Mouse (Mus musculus): ENCODE measurements around the gene Slit1. TPM values are rescaled to one million over a fixed set of nuclear protein-coding genes. Genes with fewer than 3 reads are reported as not detected.

Slit1 gene
- polyA plus RNA-seq, 1 experiment from 2014 or later = 27.9 TPM

DNA sequence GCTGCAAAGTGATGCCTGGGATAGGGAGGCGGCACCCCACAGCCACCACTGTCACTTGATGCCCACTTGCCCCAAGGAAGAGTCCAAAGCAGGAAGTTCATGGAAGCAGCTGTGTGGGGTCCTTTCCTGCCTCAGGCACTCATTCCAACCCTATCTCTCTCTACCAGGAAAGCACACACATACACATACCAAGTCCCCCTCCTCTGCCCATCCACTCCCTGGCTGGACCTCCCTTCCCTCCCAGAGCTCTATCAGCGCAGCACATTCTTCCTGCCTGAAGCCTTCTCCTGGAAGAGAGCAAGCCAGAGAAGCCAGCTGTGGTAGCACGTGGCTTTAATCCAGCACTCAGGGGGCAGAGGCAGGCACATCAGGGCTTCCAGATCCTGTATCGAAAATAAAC is 65.9 kb downstream of the Slit1 start:
- Histone ChIP-seq H3K4me1 (ENCODE audit: control insufficient read depth, insufficient read depth, low read length) (peaks cover 73% of the 10 kb centered on the region), H3K27me3 (ENCODE audit: control insufficient read depth, insufficient read depth, low read length) (no peaks in the 10 kb centered on the region), H3K27ac (replicated peaks; ENCODE audit: low read depth, low read length) (no peak overlapping the region), H3K9me3 (ENCODE audit: control insufficient read depth, low read length) (no peaks in the 10 kb centered on the region), H3K4me3 (replicated peaks; ENCODE audit: low read depth, low read length) (no peak overlapping the region), H3K4me2 (ENCODE audit: low read length) (no peak overlapping the region), H3K36me3 (ENCODE audit: control insufficient read depth, insufficient read depth, low read length) (no peaks in the 10 kb centered on the region), H3K9ac (replicated peaks; ENCODE audit: low read length) (no peak overlapping the region)
- DNase-seq (no peak), ATAC-seq (ENCODE audit: low FRiP score, low TSS enrichment) (no peak)
- WGBS = 59% methylated on average over 4 of the region's 4 CpGs

GRCm38 (mm10) chr19:41675583-41675982 is 67.9 kb downstream of the Slit1 start:
- Histone ChIP-seq H3K27me3 (ENCODE audit: control insufficient read depth, insufficient read depth, low read length) (no peaks in the 10 kb centered on the region), H3K36me3 (ENCODE audit: control insufficient read depth, insufficient read depth, low read length) (no peaks in the 10 kb centered on the region), H3K4me2 (ENCODE audit: low read length) (no peak overlapping the region), H3K9ac (replicated peaks; ENCODE audit: low read length) (0 out of 2 replicates have a peak overlapping the region, but pooled peaks have one; percentile 12), H3K27ac (replicated peaks; ENCODE audit: low read depth, low read length) (peak overlapping the region; percentile 72), H3K4me3 (replicated peaks; ENCODE audit: low read depth, low read length) (no peak overlapping the region), H3K9me3 (ENCODE audit: control insufficient read depth, low read length) (no peaks in the 10 kb centered on the region), H3K4me1 (ENCODE audit: control insufficient read depth, insufficient read depth, low read length) (peaks cover 77% of the 10 kb centered on the region)
- DNase-seq (no peak), ATAC-seq (ENCODE audit: low FRiP score, low TSS enrichment) (no peak)
- WGBS = 53% methylated on average over 8 of the region's 8 CpGs

- no peaks in the 10 kb centered on the region for H3K9me3 ChIP-seq (ENCODE audit: control insufficient read depth, low read length)
- H3K4me2 ChIP-seq (ENCODE audit: low read length) = no peak overlapping the region
- H3K36me3 ChIP-seq (ENCODE audit: control insufficient read depth, insufficient read depth, low read length) = no peaks in the 10 kb centered on the region
- H3K4me1 ChIP-seq (ENCODE audit: control insufficient read depth, insufficient read depth, low read length) = peaks cover 81% of the 10 kb centered on the region
- DNase-seq = no peak
- 82% methylated on average over 4 of the region's 4 CpGs for WGBS
- no peak overlapping the region for H3K4me3 ChIP-seq (replicated peaks; ENCODE audit: low read depth, low read length)
- no peak for ATAC-seq (ENCODE audit: low FRiP score, low TSS enrichment)
- H3K27ac ChIP-seq (replicated peaks; ENCODE audit: low read depth, low read length) = no peak overlapping the region
- H3K27me3 ChIP-seq (ENCODE audit: control insufficient read depth, insufficient read depth, low read length) = no peaks in the 10 kb centered on the region
- no peak overlapping the region for H3K9ac ChIP-seq (replicated peaks; ENCODE audit: low read length)
Observed at GRCm38 (mm10) chr19:41674366-41674765, 69.1 kb downstream of the Slit1 start.

DNA sequence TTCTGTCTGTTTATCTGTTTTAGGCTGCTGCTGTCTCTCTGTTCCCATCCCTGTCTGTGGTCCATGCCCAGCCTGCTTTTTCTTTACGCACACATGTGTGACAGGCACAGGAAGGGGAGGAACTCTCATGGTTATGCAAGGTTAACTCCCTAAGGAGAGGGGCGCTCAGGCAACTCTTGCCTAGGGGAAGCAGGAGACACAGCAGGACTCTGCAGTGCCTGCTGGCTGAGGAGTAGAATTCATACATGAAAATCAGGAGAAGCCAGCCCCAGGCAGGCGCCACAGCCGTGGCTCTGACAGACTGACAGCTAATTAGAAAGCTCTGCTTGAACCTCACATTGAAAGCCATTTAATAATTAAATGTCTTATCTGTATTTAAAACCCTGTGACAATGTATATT is 70.6 kb downstream of the Slit1 start:
- Histone ChIP-seq H3K9ac (replicated peaks; ENCODE audit: low read length) (no peak overlapping the region), H3K27me3 (ENCODE audit: control insufficient read depth, insufficient read depth, low read length) (no peaks in the 10 kb centered on the region), H3K4me1 (ENCODE audit: control insufficient read depth, insufficient read depth, low read length) (peaks cover 73% of the 10 kb centered on the region), H3K36me3 (ENCODE audit: control insufficient read depth, insufficient read depth, low read length) (no peaks in the 10 kb centered on the region), H3K27ac (replicated peaks; ENCODE audit: low read depth, low read length) (peak overlapping the region; percentile 74), H3K4me3 (replicated peaks; ENCODE audit: low read depth, low read length) (no peak overlapping the region), H3K4me2 (ENCODE audit: low read length) (no peak overlapping the region), H3K9me3 (ENCODE audit: control insufficient read depth, low read length) (no peaks in the 10 kb centered on the region)
- 10% methylated on average over 4 of the region's 4 CpGs for WGBS
- ATAC-seq (ENCODE audit: low FRiP score, low TSS enrichment) = peak; percentile 57; the same call in 1 of the 2 replicates
- peak; percentile 79 for DNase-seq

DNA sequence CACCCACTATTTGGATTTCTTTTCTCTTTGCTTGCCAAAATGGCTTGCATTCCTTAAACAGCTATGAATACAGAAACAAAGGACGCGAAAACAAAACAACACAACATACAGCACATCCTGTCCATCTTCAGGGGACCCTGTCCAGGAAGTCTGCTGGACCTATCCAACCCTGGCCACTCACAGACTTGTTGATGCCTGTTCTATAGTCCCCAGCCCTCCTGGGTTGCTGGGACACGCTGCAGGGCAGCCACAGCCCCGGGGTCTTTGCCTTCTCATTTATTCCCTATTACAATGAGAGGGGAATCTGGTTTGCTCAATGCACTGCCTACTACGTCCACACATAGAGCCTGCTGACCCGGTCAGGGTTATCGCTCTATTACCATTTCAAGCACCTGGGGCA is 72.5 kb downstream of the Slit1 start:
- H3K4me3 ChIP-seq (replicated peaks; ENCODE audit: low read depth, low read length) = no peak overlapping the region
- H3K27ac ChIP-seq (replicated peaks; ENCODE audit: low read depth, low read length) = peak overlapping the region; percentile 37; the same call in 1 of the 2 replicates
- ATAC-seq (ENCODE audit: low FRiP score, low TSS enrichment) (no peak), DNase-seq (peak; percentile 26)
- no peaks in the 10 kb centered on the region for H3K36me3 ChIP-seq (ENCODE audit: control insufficient read depth, insufficient read depth, low read length)
- no peak overlapping the region; the same call in 1 of the 2 replicates for H3K4me2 ChIP-seq (ENCODE audit: low read length)
- 33% methylated on average over 7 of the region's 7 CpGs for WGBS
- H3K9ac ChIP-seq (replicated peaks; ENCODE audit: low read length) = no peak overlapping the region
- no peaks in the 10 kb centered on the region for H3K27me3 ChIP-seq (ENCODE audit: control insufficient read depth, insufficient read depth, low read length)
- no peaks in the 10 kb centered on the region for H3K9me3 ChIP-seq (ENCODE audit: control insufficient read depth, low read length)
- H3K4me1 ChIP-seq (ENCODE audit: control insufficient read depth, insufficient read depth, low read length) = peaks cover 58% of the 10 kb centered on the region

DNA sequence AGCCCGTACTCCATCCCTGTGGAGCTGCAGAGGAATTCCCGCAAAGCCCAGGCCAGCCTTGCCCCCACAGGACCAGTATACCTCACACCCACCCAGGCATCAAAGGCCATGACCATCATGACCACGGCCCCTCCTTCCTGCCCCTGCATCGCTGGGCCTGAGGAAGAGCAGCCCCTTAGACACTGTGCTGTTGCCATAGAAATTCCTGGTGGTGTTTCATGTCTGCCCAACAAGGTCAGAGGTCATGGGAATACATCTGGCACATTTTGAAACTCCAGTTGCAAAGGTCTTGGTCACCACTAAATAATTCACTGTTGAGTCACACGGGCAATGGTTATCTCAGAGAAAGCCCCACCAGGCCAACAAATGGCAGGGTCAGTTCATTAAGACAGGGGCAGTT is 73.0 kb downstream of the Slit1 start:
- WGBS = 11% methylated on average over 5 of the region's 5 CpGs
- ATAC-seq (ENCODE audit: low FRiP score, low TSS enrichment) (no peak), DNase-seq (no peak)
- Histone ChIP-seq H3K4me1 (ENCODE audit: control insufficient read depth, insufficient read depth, low read length) (peaks cover 53% of the 10 kb centered on the region), H3K36me3 (ENCODE audit: control insufficient read depth, insufficient read depth, low read length) (no peaks in the 10 kb centered on the region), H3K27me3 (ENCODE audit: control insufficient read depth, insufficient read depth, low read length) (no peaks in the 10 kb centered on the region), H3K9me3 (ENCODE audit: control insufficient read depth, low read length) (no peaks in the 10 kb centered on the region), H3K9ac (replicated peaks; ENCODE audit: low read length) (no peak overlapping the region), H3K4me3 (replicated peaks; ENCODE audit: low read depth, low read length) (no peak overlapping the region), H3K27ac (replicated peaks; ENCODE audit: low read depth, low read length) (peak overlapping the region; percentile 67), H3K4me2 (ENCODE audit: low read length) (no peak overlapping the region)

- DNase-seq (peak; percentile 63), ATAC-seq (ENCODE audit: low FRiP score, low TSS enrichment) (peak; percentile 24; the same call in 1 of the 2 replicates)
- whole genome bisulfite sequencing = 18% methylated on average over 12 of the region's 12 CpGs
- H3K9ac ChIP-seq (replicated peaks; ENCODE audit: low read length) = no peak overlapping the region
- no peak overlapping the region for H3K4me2 ChIP-seq (ENCODE audit: low read length)
- no peaks in the 10 kb centered on the region for H3K36me3 ChIP-seq (ENCODE audit: control insufficient read depth, insufficient read depth, low read length)
- no peaks in the 10 kb centered on the region for H3K27me3 ChIP-seq (ENCODE audit: control insufficient read depth, insufficient read depth, low read length)
- no peak overlapping the region for H3K4me3 ChIP-seq (replicated peaks; ENCODE audit: low read depth, low read length)
- H3K27ac ChIP-seq (replicated peaks; ENCODE audit: low read depth, low read length) = peak overlapping the region; percentile 67
- peaks cover 49% of the 10 kb centered on the region for H3K4me1 ChIP-seq (ENCODE audit: control insufficient read depth, insufficient read depth, low read length)
- H3K9me3 ChIP-seq (ENCODE audit: control insufficient read depth, low read length) = no peaks in the 10 kb centered on the region
Observed at GRCm38 (mm10) chr19:41669747-41670342, 73.6 kb downstream of the Slit1 start.

GRCm38 (mm10) chr19:41667591-41667990 is 75.9 kb downstream of the Slit1 start:
- no peaks in the 10 kb centered on the region for H3K9me3 ChIP-seq (ENCODE audit: control insufficient read depth, low read length)
- no peaks in the 10 kb centered on the region for H3K27me3 ChIP-seq (ENCODE audit: control insufficient read depth, insufficient read depth, low read length)
- peaks cover 54% of the 10 kb centered on the region for H3K4me1 ChIP-seq (ENCODE audit: control insufficient read depth, insufficient read depth, low read length)
- no peak overlapping the region for H3K4me2 ChIP-seq (ENCODE audit: low read length)
- H3K27ac ChIP-seq (replicated peaks; ENCODE audit: low read depth, low read length) = no peak overlapping the region
- WGBS = 60% methylated on average over 6 of the region's 6 CpGs
- H3K4me3 ChIP-seq (replicated peaks; ENCODE audit: low read depth, low read length) = no peak overlapping the region
- ATAC-seq (ENCODE audit: low FRiP score, low TSS enrichment) (no peak), DNase-seq (no peak)
- H3K9ac ChIP-seq (replicated peaks; ENCODE audit: low read length) = no peak overlapping the region
- H3K36me3 ChIP-seq (ENCODE audit: control insufficient read depth, insufficient read depth, low read length) = no peaks in the 10 kb centered on the region

DNA sequence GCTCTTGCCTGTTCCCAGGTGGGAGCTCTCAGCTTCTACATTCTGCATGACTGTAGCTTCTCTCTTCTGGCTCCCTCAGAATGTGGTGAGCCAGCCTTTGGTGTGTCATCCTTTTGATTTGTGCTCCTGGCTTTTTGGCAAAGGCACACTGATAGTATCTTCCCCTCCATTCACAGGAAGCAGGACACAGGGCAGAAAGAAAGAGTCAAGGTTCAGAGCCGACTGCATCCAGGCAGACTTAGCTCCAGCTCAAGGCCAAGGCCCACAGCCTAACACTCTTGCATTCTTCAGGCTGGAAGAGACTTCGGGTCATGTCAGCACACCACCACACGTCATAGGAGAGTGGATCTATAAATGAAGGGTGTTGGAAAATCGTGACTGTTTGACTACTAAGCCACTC is 77.5 kb downstream of the Slit1 start:
- WGBS = 77% methylated on average over 4 of the region's 4 CpGs
- ATAC-seq (ENCODE audit: low FRiP score, low TSS enrichment) (no peak), DNase-seq (no peak)
- Histone ChIP-seq H3K9me3 (ENCODE audit: control insufficient read depth, low read length) (no peaks in the 10 kb centered on the region), H3K4me2 (ENCODE audit: low read length) (no peak overlapping the region), H3K4me3 (replicated peaks; ENCODE audit: low read depth, low read length) (no peak overlapping the region), H3K27ac (replicated peaks; ENCODE audit: low read depth, low read length) (no peak overlapping the region), H3K27me3 (ENCODE audit: control insufficient read depth, insufficient read depth, low read length) (no peaks in the 10 kb centered on the region), H3K4me1 (ENCODE audit: control insufficient read depth, insufficient read depth, low read length) (peaks cover 52% of the 10 kb centered on the region), H3K36me3 (ENCODE audit: control insufficient read depth, insufficient read depth, low read length) (no peaks in the 10 kb centered on the region), H3K9ac (replicated peaks; ENCODE audit: low read length) (no peak overlapping the region)
